Mouse (Mus musculus) spleen, adult 2 months (tissue): ENCODE data around the gene Adgrd1. TPM values are rescaled to one million over a fixed set of nuclear protein-coding genes. Genes with fewer than 3 reads are reported as not detected.

Source experiments
- DNase-seq, 2 experiments: peaks; one replicate each; pipeline versions ENCODE4 v3.0.0 to v3.0.0-alpha.2; 2012 to 2021; ENCODE audit warnings: low spot score in 2 of 2, low read depth in 1 of 2
- H3K27ac ChIP-seq: fragments of 200-500 bp; 2 replicates; pipeline ENCODE4 v1.5.1; 2012; ENCODE audit warnings: low read length, inconsistent platforms; ENCODE audit not compliant: insufficient read depth
- H3K27me3 ChIP-seq: fragments of 200-500 bp; 2 replicates; pipeline ENCODE4 v1.6.1; 2012; ENCODE audit warnings: mild to moderate bottlenecking, moderate library complexity, low read length, inconsistent platforms; ENCODE audit not compliant: control insufficient read depth, insufficient read depth
- H3K36me3 ChIP-seq: fragments of 200-500 bp; 2 replicates; pipeline ENCODE4 v1.6.1; 2012; ENCODE audit warnings: mild to moderate bottlenecking, low read length, inconsistent platforms; ENCODE audit not compliant: control insufficient read depth, insufficient read depth
- H3K4me1 ChIP-seq: fragments of 200-500 bp; 2 replicates; pipeline ENCODE4 v1.6.1; 2011; ENCODE audit warnings: inconsistent platforms; ENCODE audit not compliant: control insufficient read depth, insufficient read depth, insufficient read length
- H3K4me3 ChIP-seq: fragments of 200-500 bp; 2 replicates; pipeline ENCODE4 v1.5.1; 2011; ENCODE audit warnings: mild to moderate bottlenecking, inconsistent platforms; ENCODE audit not compliant: insufficient read depth, insufficient read length; ENCODE audit errors: extremely low read depth
- CTCF ChIP-seq: fragments of 200-500 bp; IDR thresholded peaks from 2 replicates; pipeline ENCODE4 v1.5.1; 2011; ENCODE audit warnings: mild to moderate bottlenecking, inconsistent platforms; ENCODE audit not compliant: insufficient read depth, insufficient read length, insufficient replicate concordance; ENCODE audit errors: extremely low read depth
- POLR2A ChIP-seq: fragments of 200-500 bp; IDR thresholded peaks from 2 replicates; pipeline ENCODE4 v1.6.1; 2011; ENCODE audit warnings: low read depth, low read length, inconsistent platforms
- WGBS: fragments of 180-500 bp; shearing (Covaris S2); methylation state at CpG from one replicate; pipeline ENCODE4 v1.1.7; 2018; 5-methylcytosine and 5-hydroxymethylcytosine counted together
- polyA plus RNA-seq: library from polyadenylated mRNA; depleted of rRNA; stranded (reverse); fragments of >200 nt; gene quantifications from 2 replicates; pipeline ENCODE4 v1.2.3, GENCODE M21; 2012; rRNA removed

Adgrd1 gene
- polyA plus RNA-seq, 1 experiment, result 1.2 TPM

GRCm38 (mm10) chr5:129249080-129249479, 152.5 kb downstream of the Adgrd1 start:
- H3K4me1 ChIP-seq, result no peaks in the 10 kb centered on the region
- 80% methylated on average over 8 of the region's 8 CpGs for WGBS
- no peaks in the 10 kb centered on the region for H3K27me3 ChIP-seq
- H3K36me3 ChIP-seq, result no peaks in the 10 kb centered on the region
- no peak overlapping the region for H3K4me3 ChIP-seq
- H3K27ac ChIP-seq, result no peak overlapping the region
- TF ChIP-seq CTCF, result no peak
- no peak for TF ChIP-seq POLR2A
- DNase-seq, result no peak

Other genes with a start within 250 kb of the Adgrd1 start
- gene Rimbp2, start 143.3 kb upstream of the Adgrd1 start, polyA plus RNA-seq, result not detected in 2 replicates
- gene Stx2, start 88.2 kb upstream of the Adgrd1 start, polyA plus RNA-seq, result 27.3 and 27.7 TPM in 2 replicates
- 49.7 and 64.5 TPM in 2 replicates for gene Ran, start 76.7 kb upstream of the Adgrd1 start, polyA plus RNA-seq